Mouse (Mus musculus) heart, embryonic 10.5 days (tissue): ENCODE measurements around the gene Utrn. TPM values are rescaled to one million over a fixed set of nuclear protein-coding genes. Genes with fewer than 3 reads are reported as not detected.
A peak's percentile ranks its signal among the peaks of the same experiment; 100 is the strongest.

Experiments
- DNase-seq: peaks from one replicate; pipeline ENCODE4 v3.0.0-alpha.2; 2017; ENCODE audit warnings: low spot score
- H3K27ac ChIP-seq: fragments of 300-500 bp; sonication (generic); 2 replicates; pipeline ENCODE4 v1.5.1; 2016; ENCODE audit warnings: mild to moderate bottlenecking
- H3K27me3 ChIP-seq: fragments of 300-500 bp; sonication (generic); 2 replicates; pipeline ENCODE4 v1.6.1; 2016; ENCODE audit warnings: mild to moderate bottlenecking; ENCODE audit not compliant: poor library complexity, insufficient read depth, severe bottlenecking
- H3K36me3 ChIP-seq: fragments of 300-500 bp; sonication (generic); 2 replicates; pipeline ENCODE4 v1.6.1; 2016; ENCODE audit warnings: mild to moderate bottlenecking, moderate library complexity
- H3K4me1 ChIP-seq: fragments of 300-500 bp; sonication (generic); 2 replicates; pipeline ENCODE4 v1.6.1; 2016; ENCODE audit warnings: mild to moderate bottlenecking
- H3K4me3 ChIP-seq: fragments of 300-500 bp; sonication (generic); 2 replicates; pipeline ENCODE4 v1.5.1; 2016; ENCODE audit warnings: mild to moderate bottlenecking, moderate library complexity
- H3K9me3 ChIP-seq: fragments of 300-500 bp; sonication (generic); 2 replicates; pipeline ENCODE4 v1.6.1; 2016; ENCODE audit warnings: mild to moderate bottlenecking, moderate library complexity
- WGBS: fragments of 180-500 bp; shearing (Covaris S2); methylation state at CpG from one replicate; pipeline ENCODE4 v1.1.7; 2016; 5-methylcytosine and 5-hydroxymethylcytosine counted together
- polyA plus RNA-seq: library from polyadenylated mRNA; unstranded; fragments of >200 nt; fragmentation: Nextera tagmentation; extraction: Ambion mirVana; gene quantifications from 2 replicates; pipeline ENCODE4 v1.2.1, GENCODE M21; 2016

Gene Utrn
- polyA plus RNA-seq, 1 experiment from 2014 or later, result 65.2 TPM

- DNase-seq, result no peak
- no peaks in the 10 kb centered on the region for H3K9me3 ChIP-seq
- no peaks in the 10 kb centered on the region for H3K36me3 ChIP-seq
- H3K27me3 ChIP-seq, result no peaks in the 10 kb centered on the region
- 78% methylated on average over 1 of the region's 1 CpGs for WGBS
- H3K4me3 ChIP-seq, result no peak overlapping the region
- no peak overlapping the region for H3K27ac ChIP-seq
- peaks cover 46% of the 10 kb centered on the region for H3K4me1 ChIP-seq
Observed at GRCm38 (mm10) chr10:12803939-12804338, 65.2 kb downstream of the Utrn start.

GRCm38 (mm10) chr10:12799416-12799815 is 69.7 kb downstream of the Utrn start:
- H3K4me3 ChIP-seq, result no peak overlapping the region
- no peaks in the 10 kb centered on the region for H3K9me3 ChIP-seq
- H3K27ac ChIP-seq, result no peak overlapping the region
- H3K36me3 ChIP-seq, result no peaks in the 10 kb centered on the region
- peaks cover 39% of the 10 kb centered on the region for H3K4me1 ChIP-seq
- H3K27me3 ChIP-seq, result no peaks in the 10 kb centered on the region
- WGBS, result 61% methylated on average over 2 of the region's 2 CpGs
- DNase-seq, result no peak

GRCm38 (mm10) chr10:12798248-12798647 is 70.9 kb downstream of the Utrn start:
- H3K36me3 ChIP-seq, result no peaks in the 10 kb centered on the region
- H3K4me3 ChIP-seq, result no peak overlapping the region
- no peak for DNase-seq
- 86% methylated on average over 4 of the region's 4 CpGs for WGBS
- H3K27me3 ChIP-seq, result no peaks in the 10 kb centered on the region
- no peaks in the 10 kb centered on the region for H3K9me3 ChIP-seq
- H3K4me1 ChIP-seq, result peaks cover 39% of the 10 kb centered on the region
- H3K27ac ChIP-seq, result no peak overlapping the region

DNA sequence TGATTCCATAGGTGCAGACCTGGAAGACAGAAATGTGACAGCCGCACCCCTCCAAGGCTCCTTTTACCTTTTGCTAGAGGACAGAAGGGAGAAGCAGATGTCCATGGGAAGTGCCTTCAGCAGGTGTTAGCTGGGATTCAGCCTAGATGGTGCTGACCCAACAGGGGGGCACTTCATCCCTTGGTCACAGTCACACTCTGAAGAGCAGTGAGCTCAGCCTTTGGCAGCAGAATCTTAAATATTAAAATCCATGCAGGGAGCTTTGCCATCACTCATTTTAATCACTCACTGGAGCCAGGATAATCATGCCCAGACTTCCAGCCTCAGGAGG is 72.7 kb downstream of the Utrn start:
- WGBS, result 46% methylated on average over 1 of the region's 1 CpGs
- Histone ChIP-seq H3K27me3 (no peaks in the 10 kb centered on the region), H3K36me3 (no peaks in the 10 kb centered on the region), H3K9me3 (no peaks in the 10 kb centered on the region), H3K4me1 (peaks cover 44% of the 10 kb centered on the region), H3K27ac (0 out of 2 replicates have a peak overlapping the region, but pooled peaks have one; percentile 29), H3K4me3 (no peak overlapping the region)
- no peak for DNase-seq

- 63% methylated on average over 8 of the region's 8 CpGs for WGBS
- Histone ChIP-seq H3K27ac (0 out of 2 replicates have a peak overlapping the region, but pooled peaks have one; percentile 29), H3K27me3 (no peaks in the 10 kb centered on the region), H3K4me1 (peaks cover 49% of the 10 kb centered on the region), H3K36me3 (no peaks in the 10 kb centered on the region), H3K4me3 (no peak overlapping the region), H3K9me3 (no peaks in the 10 kb centered on the region)
- DNase-seq, result no peak
Observed at GRCm38 (mm10) chr10:12795796-12796509, 73.2 kb downstream of the Utrn start.

DNA sequence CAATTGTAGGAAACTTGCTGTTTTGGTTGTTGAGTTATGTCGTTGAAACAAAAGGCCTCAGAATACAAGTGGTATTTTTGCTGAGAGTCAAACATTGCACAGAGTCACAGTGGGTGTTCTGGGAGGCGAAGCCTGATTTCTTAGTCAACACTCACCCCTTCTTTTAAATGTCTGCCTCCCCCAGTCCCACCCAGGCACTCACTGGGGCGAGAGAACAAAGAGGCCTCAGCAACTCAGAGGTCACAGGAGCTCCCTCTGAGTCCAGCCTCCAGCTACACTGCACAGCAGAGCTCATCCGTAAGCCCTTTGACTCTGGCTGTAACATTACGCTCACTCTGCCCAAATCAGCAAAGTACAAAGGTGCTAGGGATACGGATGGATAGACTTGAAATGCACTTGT is 77.1 kb downstream of the Utrn start:
- DNase-seq, result no peak
- H3K27me3 ChIP-seq, result no peaks in the 10 kb centered on the region

DNA sequence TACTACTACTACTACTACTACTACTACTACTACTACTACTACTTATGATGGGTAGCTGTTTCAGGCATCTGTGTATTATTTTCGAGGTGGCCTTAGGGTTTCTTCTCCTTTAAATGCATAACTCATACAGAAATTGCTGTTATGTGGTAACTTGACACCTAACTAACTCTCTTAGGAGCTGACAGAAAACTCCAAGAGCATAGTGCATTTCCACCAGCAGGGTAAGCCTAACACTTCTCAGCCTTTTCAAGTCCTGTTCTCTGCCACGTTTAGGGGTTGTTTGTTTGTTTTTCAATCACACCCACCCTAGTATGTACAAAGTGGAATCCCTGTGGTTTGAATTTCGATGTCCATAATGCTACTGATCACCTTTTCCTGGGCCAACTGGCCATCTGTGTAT is 78.3 kb downstream of the Utrn start:
- Histone ChIP-seq H3K9me3 (no peaks in the 10 kb centered on the region), H3K27me3 (no peaks in the 10 kb centered on the region), H3K27ac (no peak overlapping the region), H3K36me3 (no peaks in the 10 kb centered on the region), H3K4me3 (no peak overlapping the region), H3K4me1 (peaks cover 36% of the 10 kb centered on the region)
- 70% methylated on average over 3 of the region's 3 CpGs for WGBS
- no peak for DNase-seq

More for the DNA sequence above, 77.1 kb downstream of the Utrn start:
- Histone ChIP-seq H3K27ac (peak overlapping the region; percentile 76), H3K4me1 (peaks cover 48% of the 10 kb centered on the region), H3K36me3 (no peaks in the 10 kb centered on the region), H3K9me3 (no peaks in the 10 kb centered on the region), H3K4me3 (no peak overlapping the region)
- 36% methylated on average over 6 of the region's 6 CpGs for WGBS

GRCm38 (mm10) chr10:12788529-12788928 is 80.6 kb downstream of the Utrn start:
- Histone ChIP-seq H3K27me3 (no peaks in the 10 kb centered on the region), H3K27ac (peak overlapping the region; percentile 75; the same call in 1 of the 2 replicates), H3K4me1 (peaks cover 31% of the 10 kb centered on the region), H3K36me3 (peaks cover 3% of the 10 kb centered on the region; the same call in 1 of the 2 replicates), H3K9me3 (no peaks in the 10 kb centered on the region), H3K4me3 (no peak overlapping the region)
- no peak for DNase-seq
- 45% methylated on average over 1 of the region's 1 CpGs for WGBS

- Histone ChIP-seq H3K4me1 (peaks cover 31% of the 10 kb centered on the region), H3K4me3 (no peak overlapping the region), H3K27ac (peak overlapping the region; percentile 47; the same call in 1 of the 2 replicates), H3K27me3 (no peaks in the 10 kb centered on the region), H3K36me3 (peaks cover 3% of the 10 kb centered on the region; the same call in 1 of the 2 replicates), H3K9me3 (no peaks in the 10 kb centered on the region)
- 65% methylated on average over 6 of the region's 6 CpGs for WGBS
- no peak for DNase-seq
Observed at GRCm38 (mm10) chr10:12787965-12788364, 81.2 kb downstream of the Utrn start.

DNA sequence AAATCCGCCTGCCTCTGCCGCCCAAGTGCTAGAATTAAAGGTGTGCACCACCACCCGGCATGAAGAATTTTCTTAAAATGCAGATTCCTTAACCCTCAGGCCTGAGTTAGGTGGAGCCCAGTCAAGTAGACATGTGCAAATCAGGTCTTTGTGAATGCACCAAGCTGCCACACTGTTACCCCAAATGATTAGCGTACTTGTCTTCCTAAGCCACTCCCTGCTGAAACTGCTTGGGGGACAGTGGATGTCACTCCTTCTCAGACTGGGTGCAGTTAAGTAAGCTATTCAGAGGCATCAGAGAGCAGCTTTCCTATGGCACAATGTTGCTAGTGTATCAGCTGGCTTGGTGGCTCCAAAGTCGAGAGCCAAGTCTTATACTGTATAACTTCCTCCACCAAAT is 83.9 kb downstream of the Utrn start:
- Histone ChIP-seq H3K27ac (no peak overlapping the region), H3K27me3 (no peaks in the 10 kb centered on the region), H3K36me3 (peaks cover 3% of the 10 kb centered on the region; the same call in 1 of the 2 replicates), H3K4me1 (peaks cover 12% of the 10 kb centered on the region), H3K4me3 (no peak overlapping the region), H3K9me3 (no peaks in the 10 kb centered on the region)
- no peak for DNase-seq
- WGBS, result 87% methylated on average over 5 of the region's 5 CpGs

DNA sequence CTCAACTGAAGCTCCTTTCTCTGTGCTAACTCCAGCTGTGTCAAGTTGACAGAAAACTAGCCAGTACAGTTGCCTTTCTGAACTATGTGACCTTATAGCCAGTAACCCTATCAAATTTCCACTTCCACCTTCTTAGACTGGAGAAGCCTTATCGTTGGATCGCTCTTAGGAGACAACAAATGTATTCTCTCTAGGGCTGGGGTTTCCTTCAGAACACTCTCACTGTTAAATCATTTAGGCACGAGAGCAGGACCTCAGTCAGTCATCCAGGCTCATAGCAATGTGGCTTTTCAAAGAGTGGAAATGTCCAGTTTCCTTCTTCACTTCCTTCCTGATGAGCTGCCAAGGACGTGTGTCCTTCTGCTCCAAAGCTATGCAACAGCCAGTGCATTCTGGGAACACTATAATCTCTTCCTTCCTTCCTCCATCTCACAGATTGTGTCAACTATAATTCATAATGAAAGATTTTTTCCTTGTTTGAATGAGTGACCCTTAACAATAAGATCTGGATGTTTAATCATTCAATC is 87.7 kb downstream of the Utrn start:
- no peak overlapping the region for H3K27ac ChIP-seq
- H3K4me3 ChIP-seq, result no peak overlapping the region
- WGBS, result 66% methylated on average over 4 of the region's 4 CpGs
- H3K27me3 ChIP-seq, result no peaks in the 10 kb centered on the region
- no peaks in the 10 kb centered on the region for H3K4me1 ChIP-seq
- H3K9me3 ChIP-seq, result no peaks in the 10 kb centered on the region
- H3K36me3 ChIP-seq, result peaks cover 9% of the 10 kb centered on the region; the same call in 1 of the 2 replicates
- no peak for DNase-seq

DNA sequence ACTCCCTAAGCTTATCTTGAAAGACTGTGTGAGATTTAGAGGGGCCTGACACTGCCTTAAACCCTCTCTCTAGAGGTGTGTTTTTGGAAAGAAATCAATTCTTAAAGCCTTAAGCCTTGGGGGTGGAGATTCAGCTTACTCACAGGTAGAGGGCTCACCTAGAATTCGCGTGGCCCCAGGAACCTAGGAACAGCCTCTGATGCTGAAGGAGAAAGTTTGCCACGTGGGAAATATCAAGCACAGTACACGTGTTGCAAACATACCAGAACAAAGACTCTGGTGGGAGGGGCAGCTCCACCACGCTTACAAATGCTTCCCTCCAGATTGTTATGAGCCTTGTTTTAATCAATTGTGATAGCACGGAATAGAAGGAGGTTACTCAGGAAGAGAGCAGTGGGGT is 96.0 kb downstream of the Utrn start:
- Histone ChIP-seq H3K27me3 (no peaks in the 10 kb centered on the region), H3K9me3 (no peaks in the 10 kb centered on the region), H3K36me3 (0 out of 2 replicates have a peak, but pooled peaks cover 2% of the 10 kb centered on the region), H3K27ac (peak overlapping the region; percentile 42; the same call in 1 of the 2 replicates), H3K4me1 (peaks cover 6% of the 10 kb centered on the region; the same call in 1 of the 2 replicates), H3K4me3 (no peak overlapping the region)
- DNase-seq, result no peak
- WGBS, result 37% methylated on average over 6 of the region's 6 CpGs

DNA sequence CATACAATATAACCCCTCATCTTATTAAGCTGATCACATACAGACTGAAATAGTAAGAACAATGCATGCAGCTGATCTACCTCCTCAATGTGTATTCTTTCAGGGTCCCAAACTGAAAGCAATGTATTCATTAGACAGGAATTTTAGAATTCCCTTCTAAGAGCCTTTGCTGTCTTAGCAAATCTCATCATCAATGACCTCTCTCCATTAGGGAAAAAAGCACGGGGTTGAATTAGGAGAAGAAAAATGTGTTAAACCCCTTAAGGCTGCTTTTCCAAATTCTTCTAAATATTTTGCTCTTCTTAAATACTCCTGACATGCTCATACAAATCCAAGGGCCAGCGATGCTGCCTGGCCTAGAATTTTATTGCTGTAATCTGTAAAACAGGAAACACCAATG is 97.7 kb downstream of the Utrn start:
- Histone ChIP-seq H3K27ac (no peak overlapping the region), H3K36me3 (peaks cover 7% of the 10 kb centered on the region; the same call in 1 of the 2 replicates), H3K4me1 (peaks cover 6% of the 10 kb centered on the region; the same call in 1 of the 2 replicates), H3K4me3 (no peak overlapping the region), H3K9me3 (peaks cover 3% of the 10 kb centered on the region), H3K27me3 (no peaks in the 10 kb centered on the region)
- WGBS, result 90% methylated on average over 2 of the region's 2 CpGs
- no peak for DNase-seq
